Mouse (Mus musculus) limb, embryonic 12.5 days (tissue): ENCODE measurements around the gene Slc22a20. TPM values are rescaled to one million over a fixed set of nuclear protein-coding genes. Genes with fewer than 3 reads are reported as not detected.
A peak's percentile ranks its signal among the peaks of the same experiment; 100 is the strongest.

ENCODE experiments used
- ATAC-seq: fragments of 200-750 bp; cut with Nextera tagmentation; 2 replicates; pipeline ENCODE4 v1.8.0; 2017; ENCODE audit warnings: low read depth, moderate TSS enrichment; ENCODE audit not compliant: insufficient number of reproducible peaks, insufficient read depth, low FRiP score, low TSS enrichment
- H3K27ac ChIP-seq: fragments of 300-500 bp; sonication (generic); 2 replicates; pipeline ENCODE4 v1.5.1; 2016; ENCODE audit warnings: mild to moderate bottlenecking, moderate library complexity
- H3K27me3 ChIP-seq: fragments of 300-500 bp; sonication (generic); 2 replicates; pipeline ENCODE4 v1.6.1; 2016; ENCODE audit warnings: mild to moderate bottlenecking, moderate library complexity
- H3K36me3 ChIP-seq: fragments of 300-500 bp; sonication (generic); 2 replicates; pipeline ENCODE4 v1.6.1; 2016; ENCODE audit warnings: mild to moderate bottlenecking, moderate library complexity
- H3K4me1 ChIP-seq: fragments of 300-500 bp; sonication (generic); replicated peaks from 2 replicates; pipeline ENCODE4 v1.6.1; 2016
- H3K4me2 ChIP-seq: fragments of 300-500 bp; sonication (generic); 2 replicates; pipeline ENCODE4 v1.6.1; 2016; ENCODE audit warnings: mild to moderate bottlenecking, moderate library complexity
- H3K4me3 ChIP-seq: fragments of 300-500 bp; sonication (generic); replicated peaks from 2 replicates; pipeline ENCODE4 v1.5.1; 2016; ENCODE audit warnings: mild to moderate bottlenecking
- H3K9ac ChIP-seq: fragments of 300-500 bp; sonication (generic); replicated peaks from 2 replicates; pipeline ENCODE4 v1.6.1; 2016; ENCODE audit warnings: mild to moderate bottlenecking, moderate library complexity
- H3K9me3 ChIP-seq: fragments of 300-500 bp; sonication (generic); 2 replicates; pipeline ENCODE4 v1.6.1; 2016; ENCODE audit warnings: mild to moderate bottlenecking, moderate library complexity
- WGBS: fragments of 180-500 bp; shearing (Covaris S2); methylation state at CpG from one replicate; pipeline ENCODE4 v1.1.7; 2016; 5-methylcytosine and 5-hydroxymethylcytosine counted together
- polyA plus RNA-seq: library from polyadenylated mRNA; unstranded; fragments of >200 nt; fragmentation: Nextera tagmentation; extraction: Ambion mirVana; gene quantifications from 2 replicates; pipeline ENCODE4 v1.2.1, GENCODE M21; 2016

The Slc22a20 gene
- not detected in 2 replicates for polyA plus RNA-seq

DNA sequence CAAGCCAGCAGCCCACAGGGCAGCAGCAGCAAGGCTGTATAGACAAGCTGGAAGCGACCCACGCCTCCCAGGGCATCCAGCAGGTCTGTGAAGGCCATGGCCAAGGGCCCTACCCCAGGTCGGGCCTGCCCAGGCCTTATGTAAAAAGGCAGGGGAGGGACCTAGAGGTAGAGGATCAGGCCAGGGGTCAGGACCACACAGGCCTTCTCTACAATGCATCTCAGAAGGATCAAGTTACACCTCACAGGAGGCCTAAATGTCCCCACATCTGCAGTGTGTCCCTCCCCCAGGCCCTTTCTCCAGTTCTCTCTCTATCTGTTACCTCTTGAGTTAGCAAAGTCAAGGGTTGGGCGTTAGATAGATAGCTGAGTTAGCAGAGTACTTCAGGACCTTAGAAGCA lies at the start of gene Slc22a20:
Gene Slc22a20, minus strand, starts transcription at position 101 of the 400 bp plus-strand sequence.
- H3K36me3 ChIP-seq: no peaks in the 10 kb centered on the region
- no peak within 1 kb of the TSS for H3K27ac ChIP-seq
- H3K9me3 ChIP-seq: no peaks in the 10 kb centered on the region
- H3K4me2 ChIP-seq: no peak within 1 kb of the TSS
- ATAC-seq: no peak
- peaks cover 17% of the 10 kb centered on the region for H3K4me1 ChIP-seq
- no peaks in the 10 kb centered on the region; the same call in 1 of the 2 replicates for H3K27me3 ChIP-seq
- 39% methylated on average over 4 of the region's 4 CpGs for WGBS
- no peak within 1 kb of the TSS for H3K9ac ChIP-seq
- no peak within 1 kb of the TSS for H3K4me3 ChIP-seq

DNA sequence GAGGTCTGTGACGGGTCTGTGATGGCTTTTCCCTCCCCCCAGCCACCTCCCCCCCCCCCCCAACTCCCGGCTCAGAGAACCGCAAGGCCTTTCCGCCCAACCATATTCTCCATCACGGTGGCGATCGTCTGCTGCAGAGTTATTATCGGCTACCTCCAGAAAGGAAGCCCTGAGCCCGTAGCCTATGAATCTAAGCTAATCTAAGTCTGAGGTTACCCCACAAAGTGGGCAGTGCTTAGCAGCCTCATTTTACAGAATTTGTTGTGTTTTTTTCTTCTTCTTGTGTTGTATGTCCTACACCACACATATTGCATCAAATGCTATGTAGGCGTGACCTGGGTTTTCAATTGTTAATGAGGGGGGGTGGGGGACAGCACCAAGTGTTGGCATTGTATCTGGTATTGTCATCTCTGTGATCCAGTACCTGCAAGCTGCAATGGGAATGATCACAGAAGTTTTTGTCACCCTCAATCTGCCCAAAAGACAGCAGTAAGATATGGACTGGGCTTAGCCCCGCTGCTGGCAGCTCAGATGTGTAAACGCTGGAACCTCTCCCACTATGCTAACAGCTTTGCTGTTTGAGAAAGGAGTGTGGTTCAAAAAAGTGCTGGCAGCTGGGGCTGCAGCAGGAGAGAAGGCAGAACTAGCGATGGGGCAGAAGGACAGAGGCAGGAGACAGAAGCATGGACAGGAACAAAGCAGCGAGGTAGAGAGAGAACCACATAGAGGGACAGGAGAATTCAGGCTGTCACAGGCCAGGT lies 44.8 kb upstream of the Slc22a20 start:
- Histone ChIP-seq H3K9me3 (no peaks in the 10 kb centered on the region), H3K27me3 (no peaks in the 10 kb centered on the region), H3K4me2 (no peak overlapping the region), H3K4me3 (no peak overlapping the region), H3K27ac (no peak overlapping the region), H3K36me3 (no peaks in the 10 kb centered on the region), H3K9ac (no peak overlapping the region), H3K4me1 (no peaks in the 10 kb centered on the region)
- WGBS: 68% methylated on average over 14 of the region's 14 CpGs
- no peak for ATAC-seq

DNA sequence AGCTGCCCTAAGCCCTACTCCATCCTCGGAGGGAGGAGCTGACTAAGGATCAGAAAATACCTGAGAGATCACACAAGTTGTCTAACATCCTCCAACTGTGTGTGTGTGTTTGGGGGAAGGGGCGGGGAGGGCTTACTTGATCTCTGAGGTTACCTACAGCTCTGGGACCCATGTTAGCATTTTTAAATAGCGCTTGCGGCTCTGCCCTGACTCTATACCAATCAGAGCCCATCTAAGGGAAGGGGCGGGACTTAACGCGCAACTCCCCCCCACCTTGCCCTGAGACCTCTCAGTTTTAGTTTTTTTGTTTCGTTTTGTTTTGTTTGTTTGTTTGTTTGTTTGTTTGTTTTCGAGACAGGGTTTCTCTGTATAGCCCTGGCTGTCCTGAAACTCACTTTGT lies 43.5 kb upstream of the Slc22a20 start:
- no peak overlapping the region for H3K9ac ChIP-seq
- no peak overlapping the region for H3K4me2 ChIP-seq
- no peak for ATAC-seq
- no peaks in the 10 kb centered on the region for H3K36me3 ChIP-seq
- no peak overlapping the region for H3K27ac ChIP-seq
- no peaks in the 10 kb centered on the region for H3K27me3 ChIP-seq
- H3K4me3 ChIP-seq: no peak overlapping the region
- 79% methylated on average over 9 of the region's 9 CpGs for WGBS
- H3K4me1 ChIP-seq: no peaks in the 10 kb centered on the region
- no peaks in the 10 kb centered on the region for H3K9me3 ChIP-seq

DNA sequence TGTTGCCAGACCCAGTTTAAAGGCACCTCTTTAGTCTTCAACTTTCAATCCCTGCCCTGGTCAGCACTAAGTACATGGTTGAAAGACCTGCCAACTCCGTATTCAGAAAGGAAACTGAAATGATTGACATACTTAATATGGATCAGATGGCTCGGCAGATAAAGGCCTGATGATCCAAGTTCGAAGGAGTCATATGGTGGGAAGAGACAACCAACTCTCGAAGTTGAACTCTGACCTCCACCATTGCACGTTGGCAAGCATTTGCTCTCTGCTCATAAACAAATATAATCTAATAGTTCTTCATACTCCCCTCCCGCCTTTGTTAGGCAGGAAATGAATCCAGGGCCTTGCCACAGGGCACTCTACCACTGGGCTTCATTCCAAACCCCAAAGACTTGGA lies 43.0 kb upstream of the Slc22a20 start:
- WGBS: 85% methylated on average over 6 of the region's 6 CpGs
- Histone ChIP-seq H3K4me3 (no peak overlapping the region), H3K9ac (no peak overlapping the region), H3K27ac (no peak overlapping the region), H3K4me2 (no peak overlapping the region), H3K27me3 (no peaks in the 10 kb centered on the region), H3K9me3 (no peaks in the 10 kb centered on the region), H3K4me1 (no peaks in the 10 kb centered on the region), H3K36me3 (no peaks in the 10 kb centered on the region)
- no peak for ATAC-seq

DNA sequence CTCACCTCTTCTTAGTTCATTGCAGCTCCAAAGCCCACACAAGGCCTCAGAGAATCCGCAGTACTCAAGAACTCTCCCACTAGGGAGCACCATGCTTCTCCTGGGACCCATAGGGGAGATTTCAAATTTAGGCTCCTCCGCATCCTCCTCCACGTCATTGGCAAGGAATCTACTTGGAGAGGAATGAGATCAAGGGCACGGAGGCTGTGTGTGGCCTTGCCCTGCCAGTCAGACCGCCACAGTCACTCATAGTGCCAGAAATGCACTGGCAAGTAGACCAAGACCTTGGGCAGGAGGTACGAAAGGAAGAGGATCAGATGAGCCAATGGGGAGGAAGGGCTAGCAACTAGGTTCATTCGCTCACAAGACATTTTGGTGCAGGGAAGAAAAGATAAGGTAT lies 38.0 kb upstream of the Slc22a20 start:
- no peak overlapping the region for H3K9ac ChIP-seq
- H3K4me1 ChIP-seq: no peaks in the 10 kb centered on the region
- 0 out of 2 replicates have a peak, but pooled peaks cover 4% of the 10 kb centered on the region for H3K27me3 ChIP-seq
- H3K9me3 ChIP-seq: no peaks in the 10 kb centered on the region
- H3K36me3 ChIP-seq: no peaks in the 10 kb centered on the region
- H3K4me3 ChIP-seq: no peak overlapping the region
- no peak overlapping the region for H3K4me2 ChIP-seq
- no peak overlapping the region for H3K27ac ChIP-seq
- 78% methylated on average over 7 of the region's 7 CpGs for WGBS
- no peak for ATAC-seq

DNA sequence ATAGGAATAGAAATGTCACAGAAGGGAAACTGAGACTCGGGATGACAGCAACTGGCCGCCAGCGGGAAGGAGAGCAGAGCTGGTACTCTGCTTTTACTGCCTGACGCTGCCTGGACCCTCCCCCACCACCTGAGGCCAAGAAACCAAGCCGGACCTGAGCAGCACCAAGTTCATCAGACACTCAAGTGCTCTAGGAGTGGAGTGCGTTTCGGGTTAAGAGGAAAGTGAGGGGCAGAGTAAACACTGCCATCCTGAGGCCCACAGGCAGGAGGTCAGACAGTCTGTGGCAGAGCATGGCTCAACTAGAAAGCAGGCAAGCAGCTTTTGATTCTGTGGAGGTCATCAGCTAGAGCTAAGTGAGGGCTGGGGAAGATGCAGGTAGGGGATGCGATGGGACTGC lies 37.1 kb upstream of the Slc22a20 start:
- ATAC-seq: no peak
- no peak overlapping the region for H3K4me2 ChIP-seq

DNA sequence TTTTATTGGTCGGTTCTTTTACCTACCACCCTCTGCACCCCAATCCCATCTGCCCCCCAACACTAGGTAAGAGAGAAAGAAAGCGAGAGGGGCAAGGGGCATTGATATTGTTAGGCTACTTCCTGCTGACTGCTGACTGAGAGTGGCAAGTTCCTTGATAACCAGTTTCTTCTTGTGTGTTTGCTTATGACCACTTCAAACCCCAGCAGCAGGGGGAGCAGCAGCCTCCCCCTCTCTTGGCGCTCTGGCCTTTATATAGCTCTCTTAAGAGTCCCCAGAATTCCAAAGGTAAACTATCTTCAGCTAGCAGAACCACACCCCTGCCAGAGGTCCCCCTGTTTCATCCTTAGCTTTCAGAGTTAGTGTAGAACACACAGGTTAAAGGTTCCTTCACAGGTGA lies 34.3 kb upstream of the Slc22a20 start:
- Histone ChIP-seq H3K27ac (no peak overlapping the region), H3K4me1 (peaks cover 6% of the 10 kb centered on the region), H3K4me2 (no peak overlapping the region), H3K36me3 (no peaks in the 10 kb centered on the region), H3K9ac (no peak overlapping the region), H3K4me3 (no peak overlapping the region), H3K9me3 (no peaks in the 10 kb centered on the region), H3K27me3 (peaks cover 23% of the 10 kb centered on the region)
- ATAC-seq: no peak
- 54% methylated on average over 3 of the region's 3 CpGs for WGBS

More for the DNA sequence above, 37.1 kb upstream of the Slc22a20 start:
- no peaks in the 10 kb centered on the region for H3K4me1 ChIP-seq
- H3K9ac ChIP-seq: no peak overlapping the region
- H3K9me3 ChIP-seq: no peaks in the 10 kb centered on the region
- 67% methylated on average over 8 of the region's 8 CpGs for WGBS
- H3K4me3 ChIP-seq: no peak overlapping the region
- no peaks in the 10 kb centered on the region for H3K36me3 ChIP-seq
- H3K27me3 ChIP-seq: 0 out of 2 replicates have a peak, but pooled peaks cover 4% of the 10 kb centered on the region
- H3K27ac ChIP-seq: no peak overlapping the region

DNA sequence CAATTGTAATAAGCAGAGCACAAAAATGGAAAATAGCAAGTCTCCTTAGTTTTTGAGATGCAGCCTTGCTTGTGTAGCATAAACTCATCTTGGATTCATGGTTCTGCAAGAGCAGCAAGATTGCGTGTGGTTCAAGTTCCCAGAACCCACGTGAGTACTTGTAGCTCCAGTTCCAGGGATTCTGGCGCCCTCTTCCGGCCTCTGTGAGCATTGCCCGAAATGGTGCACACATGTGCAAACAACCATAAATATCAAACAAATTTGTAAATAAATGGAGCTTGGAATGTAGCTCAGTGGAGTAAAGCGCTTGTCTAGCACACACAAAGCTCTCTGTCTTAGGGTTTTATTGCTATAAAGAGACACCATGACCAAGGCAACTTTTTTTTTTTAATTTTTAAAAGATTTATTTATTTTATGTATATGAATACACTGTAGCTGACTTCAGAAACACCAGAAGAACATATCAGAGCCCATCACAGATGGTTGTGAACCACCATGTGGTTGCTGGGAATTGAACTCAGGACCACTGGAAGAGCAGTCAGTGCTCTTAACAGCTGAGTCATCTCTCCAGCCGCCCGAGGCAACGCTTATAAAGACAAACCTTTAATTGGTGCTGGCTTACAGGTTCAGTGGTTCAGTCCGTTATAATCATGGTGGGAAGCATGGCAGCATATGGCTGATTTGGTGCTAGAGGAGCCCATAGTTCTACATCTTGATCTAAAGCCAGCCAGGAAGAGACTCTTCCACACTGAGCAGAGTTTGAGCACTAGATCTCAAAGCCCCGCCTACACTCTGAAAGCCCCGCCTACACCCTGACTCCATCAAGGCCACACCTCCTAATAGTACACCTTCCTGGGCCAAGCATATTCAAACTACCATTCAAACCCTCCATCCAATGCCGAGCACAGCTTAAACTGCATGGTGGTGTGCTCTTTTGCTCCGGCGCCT lies 32.5 kb upstream of the Slc22a20 start:
- peaks cover 6% of the 10 kb centered on the region for H3K4me1 ChIP-seq
- H3K27ac ChIP-seq: no peak overlapping the region
- WGBS: 31% methylated on average over 15 of the region's 15 CpGs
- H3K9me3 ChIP-seq: no peaks in the 10 kb centered on the region
- H3K4me2 ChIP-seq: no peak overlapping the region
- H3K9ac ChIP-seq: no peak overlapping the region
- ATAC-seq: no peak
- no peaks in the 10 kb centered on the region for H3K36me3 ChIP-seq
- no peak overlapping the region for H3K4me3 ChIP-seq
- H3K27me3 ChIP-seq: peaks cover 35% of the 10 kb centered on the region

DNA sequence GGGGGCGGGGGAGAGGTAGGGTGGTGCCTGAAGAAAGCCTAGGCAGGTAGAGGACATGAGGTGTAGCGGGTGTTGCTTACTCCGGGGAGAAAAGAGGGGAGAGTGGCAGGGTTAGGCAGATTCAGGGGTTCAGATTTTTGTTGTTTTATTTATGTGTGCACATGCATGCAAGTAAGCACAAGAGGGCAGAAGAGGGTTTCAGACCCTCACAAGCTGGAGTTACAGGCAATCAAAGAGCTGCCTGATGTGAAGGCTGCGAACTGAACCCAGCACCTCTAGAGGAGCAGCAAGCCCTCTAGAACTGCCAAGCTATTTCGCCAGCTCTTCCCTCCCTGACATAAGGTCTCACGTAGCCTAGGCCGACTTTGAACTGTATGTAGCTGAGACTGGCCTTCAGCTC lies 30.6 kb upstream of the Slc22a20 start:
- 35% methylated on average over 7 of the region's 7 CpGs for WGBS

DNA sequence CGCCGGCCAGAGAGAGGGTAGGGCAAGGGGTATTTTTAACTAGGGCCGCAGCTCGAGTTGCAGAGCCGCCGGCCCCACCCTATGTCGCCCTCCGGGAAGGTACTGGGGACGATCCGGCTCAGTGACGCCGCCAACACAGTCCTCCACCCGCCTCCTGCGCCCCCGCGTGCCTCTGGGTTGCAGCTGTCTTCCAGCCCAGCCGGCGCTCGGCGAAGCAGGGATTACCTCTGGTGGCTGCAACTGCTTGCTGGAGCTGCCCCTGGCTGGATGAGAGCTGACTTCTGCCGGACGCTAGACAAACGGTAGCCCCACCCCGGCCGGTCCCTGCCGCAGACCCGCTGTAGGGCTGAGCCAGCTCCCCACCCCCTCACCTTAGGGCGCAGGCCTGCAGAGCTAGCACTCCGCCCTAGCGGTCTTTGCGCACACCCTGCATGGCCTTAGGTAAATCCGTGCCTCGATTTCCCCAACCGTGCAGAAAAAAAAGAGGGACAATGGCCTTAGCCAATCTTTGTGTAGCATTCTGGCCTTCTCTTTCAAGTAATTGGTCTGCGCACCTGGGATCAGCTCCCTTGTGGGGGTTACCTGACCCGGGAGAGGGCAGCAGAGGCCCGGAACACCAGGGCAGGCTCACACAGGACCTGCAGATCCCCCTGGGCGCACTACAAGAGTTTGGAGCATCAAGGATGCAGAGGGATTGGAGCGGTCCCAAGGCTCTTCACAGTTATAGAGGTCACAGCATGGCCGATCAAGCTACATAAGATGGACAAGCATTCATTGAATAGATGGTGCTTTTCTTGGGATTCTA lies 29.8 kb upstream of the Slc22a20 start, which contains the start of gene Capn1:
Gene Capn1, minus strand, starts transcription at position 387 of the 805 bp plus-strand sequence.
- ATAC-seq: peak; percentile 70
- Histone ChIP-seq H3K9me3 (no peaks in the 10 kb centered on the region), H3K27me3 (peaks cover 34% of the 10 kb centered on the region), H3K9ac (peak within 1 kb of the TSS; percentile 66), H3K36me3 (no peaks in the 10 kb centered on the region), H3K4me1 (peaks cover 6% of the 10 kb centered on the region), H3K27ac (peak within 1 kb of the TSS; percentile 67), H3K4me3 (peak within 1 kb of the TSS; percentile 54), H3K4me2 (peak within 1 kb of the TSS; percentile 90)
- WGBS: 3% methylated on average over 40 of the region's 40 CpGs

More for the DNA sequence above, 30.6 kb upstream of the Slc22a20 start:
- H3K9ac ChIP-seq: no peak overlapping the region
- peaks cover 34% of the 10 kb centered on the region for H3K27me3 ChIP-seq
- H3K9me3 ChIP-seq: no peaks in the 10 kb centered on the region
- no peaks in the 10 kb centered on the region for H3K36me3 ChIP-seq
- ATAC-seq: no peak
- no peak overlapping the region for H3K27ac ChIP-seq
- H3K4me2 ChIP-seq: peak overlapping the region; percentile 90; the same call in 1 of the 2 replicates
- H3K4me3 ChIP-seq: peak overlapping the region; percentile 54; the same call in 1 of the 2 replicates
- peaks cover 6% of the 10 kb centered on the region for H3K4me1 ChIP-seq
